Mouse (Mus musculus): ENCODE data around the gene Prdm5. TPM values are rescaled to one million over a fixed set of nuclear protein-coding genes. Genes with fewer than 3 reads are reported as not detected.

Prdm5 gene
- not detected in 4 replicates for total RNA-seq (2023; ENCODE audit: inconsistent age)

GRCm38 (mm10) chr6:65778861-65779688 is at the start of gene Prdm5:
TSS of gene Prdm5 (plus strand) at chr6:65778988.

GRCm38 (mm10) chr6:65952309-65952708 is 173.5 kb downstream of the Prdm5 start, which contains the start of gene 4930544G11Rik:
TSS of gene 4930544G11Rik (plus strand) at chr6:65952609.

Other genes starting within 250 kb of the Prdm5 start
- gene Ndnf, start 107.4 kb upstream of the Prdm5 start, total RNA-seq (2023; ENCODE audit: inconsistent age) = 0.12 to 1.2 TPM (median 0.39 TPM) in 4 replicates
- gene 4930544G11Rik, start 173.6 kb downstream of the Prdm5 start, total RNA-seq (2023; ENCODE audit: inconsistent age) = not detected in 4 replicates

Measured in B cell, adult (primary cell).